Mouse (Mus musculus) CH12.LX (cell line): Measurements from ENCODE around the gene Ddx55. TPM values are rescaled to one million over a fixed set of nuclear protein-coding genes. Genes with fewer than 3 reads are reported as not detected.

ENCODE experiments used
- DNase-seq: peaks from one replicate; pipeline ENCODE4 v3.0.0-alpha.2; 2013; ENCODE audit errors: extremely low read depth
- H3K27ac ChIP-seq: 2 replicates; pipeline ENCODE4 v1.5.1; 2012; ENCODE audit warnings: low read depth, mild to moderate bottlenecking, control low read depth, moderate library complexity; ENCODE audit not compliant: insufficient read depth
- H3K27me3 ChIP-seq: replicated peaks from 2 replicates; pipeline ENCODE3; 2012; ENCODE audit warnings: inconsistent platforms
- H3K36me3 ChIP-seq, 2 experiments: replicated peaks in 1 of 2; 2 replicates each; pipeline versions ENCODE3 to v1.6.1; 2012; ENCODE audit warnings: inconsistent platforms in 1 of 2, low read length in 1 of 2, mild to moderate bottlenecking in 1 of 2, mixed read lengths in 1 of 2, moderate library complexity in 1 of 2; ENCODE audit not compliant: control insufficient read depth in 1 of 2, insufficient read depth in 1 of 2
- H3K4me1 ChIP-seq, 2 experiments: 2 replicates each; pipeline ENCODE4 v1.6.1; 2012; ENCODE audit warnings: inconsistent platforms in 1 of 2, moderate library complexity in 1 of 2; ENCODE audit not compliant: insufficient read depth in 2 of 2, control insufficient read depth in 1 of 2
- H3K4me2 ChIP-seq: 2 replicates; pipeline ENCODE4 v1.6.1; 2012; ENCODE audit warnings: low read depth, mild to moderate bottlenecking, control low read depth; ENCODE audit not compliant: poor library complexity, insufficient read depth, severe bottlenecking
- H3K4me3 ChIP-seq, 3 experiments: fragments of 150-350 bp in 1 of 3; sonication (generic) in 1 of 3; replicated peaks in 1 of 3; 2 replicates each; pipeline versions ENCODE3 to v1.5.1; 2011 to 2012; ENCODE audit warnings: low read depth in 2 of 3, low read length in 2 of 3, mild to moderate bottlenecking in 2 of 3, moderate library complexity in 2 of 3, control low read depth in 1 of 3, improper control_type of control experiment in 1 of 3, inconsistent platforms in 1 of 3, mixed read lengths in 1 of 3; ENCODE audit not compliant: poor library complexity in 1 of 3
- H3K79me2 ChIP-seq: replicated peaks from 2 replicates; pipeline ENCODE4 v1.6.1; 2012; ENCODE audit warnings: mild to moderate bottlenecking, moderate library complexity; ENCODE audit not compliant: control insufficient read depth, poor library complexity, insufficient read depth, severe bottlenecking; ENCODE audit errors: extremely low read depth
- H3K9ac ChIP-seq: 2 replicates; pipeline ENCODE4 v1.6.1; 2012; ENCODE audit warnings: low read depth, mild to moderate bottlenecking, control low read depth, moderate library complexity; ENCODE audit not compliant: insufficient read depth
- H3K9me3 ChIP-seq: replicated peaks from 2 replicates; pipeline ENCODE3; 2012; ENCODE audit warnings: low read length, inconsistent platforms, mixed read lengths
- BHLHE40 ChIP-seq: IDR thresholded peaks from 2 replicates; pipeline ENCODE4 v1.6.1; 2011; ENCODE audit warnings: mild to moderate bottlenecking, low read depth, low read length, improper control_type of control experiment
- CHD2 ChIP-seq: IDR thresholded peaks from 2 replicates; pipeline ENCODE4 v1.6.1; 2011; ENCODE audit warnings: low read length, improper control_type of control experiment
- ELF1 ChIP-seq: IDR thresholded peaks from 2 replicates; pipeline ENCODE4 v1.6.1; 2014; ENCODE audit warnings: low read depth, mild to moderate bottlenecking, inconsistent platforms, low read length, improper control_type of control experiment
- EP300 ChIP-seq: IDR thresholded peaks from 2 replicates; pipeline ENCODE4 v1.6.1; 2011; ENCODE audit warnings: low read length, improper control_type of control experiment
- ETS1 ChIP-seq: conservative IDR thresholded peaks from 2 replicates; pipeline ENCODE4 v1.6.1; 2012; ENCODE audit warnings: low read depth, mild to moderate bottlenecking, inconsistent platforms, low read length, improper control_type of control experiment, moderate library complexity
- GABPA ChIP-seq: IDR thresholded peaks from 2 replicates; pipeline ENCODE4 v1.6.1; 2012; ENCODE audit warnings: low read depth, low read length, improper control_type of control experiment, inconsistent platforms; ENCODE audit not compliant: insufficient replicate concordance
- IRF4 ChIP-seq: IDR thresholded peaks from 2 replicates; pipeline ENCODE4 v1.6.1; 2014; ENCODE audit warnings: low read depth, mild to moderate bottlenecking, inconsistent platforms, low read length, improper control_type of control experiment
- JUND ChIP-seq: conservative IDR thresholded peaks from 2 replicates; pipeline ENCODE4 v1.6.1; 2011; ENCODE audit warnings: low read depth, low read length, improper control_type of control experiment
- KAT2A ChIP-seq: IDR thresholded peaks from 2 replicates; pipeline ENCODE4 v1.6.1; 2012; ENCODE audit warnings: low read length, improper control_type of control experiment, inconsistent platforms; ENCODE audit not compliant: insufficient replicate concordance
- MAX ChIP-seq: IDR thresholded peaks from 2 replicates; pipeline ENCODE4 v1.6.1; 2011; ENCODE audit warnings: low read length, improper control_type of control experiment
- MXI1 ChIP-seq: IDR thresholded peaks from 2 replicates; pipeline ENCODE4 v1.6.1; 2011; ENCODE audit warnings: mild to moderate bottlenecking, low read depth, low read length, improper control_type of control experiment
- MYC ChIP-seq: IDR thresholded peaks from 2 replicates; pipeline ENCODE4 v1.6.1; 2011; ENCODE audit warnings: low read depth, mild to moderate bottlenecking, improper control_type of control experiment, low read length
- NELFE ChIP-seq: IDR thresholded peaks from 2 replicates; pipeline ENCODE4 v1.6.1; 2011; ENCODE audit warnings: low read depth, low read length, improper control_type of control experiment
- NRF1 ChIP-seq: IDR thresholded peaks from 2 replicates; pipeline ENCODE4 v1.6.1; 2014; ENCODE audit warnings: low read depth, mild to moderate bottlenecking, inconsistent platforms, low read length, improper control_type of control experiment, moderate library complexity
- PAX5 ChIP-seq: IDR thresholded peaks from 2 replicates; pipeline ENCODE4 v1.6.1; 2012; ENCODE audit warnings: low read length, inconsistent platforms, mixed read lengths
- POLR2A ChIP-seq: IDR thresholded peaks from 2 replicates; pipeline ENCODE4 v1.6.1; 2011; ENCODE audit warnings: low read depth, mild to moderate bottlenecking, improper control_type of control experiment, low read length
- POLR2AphosphoS2 ChIP-seq: IDR thresholded peaks from 2 replicates; pipeline ENCODE4 v1.6.1; 2011; ENCODE audit warnings: low read depth, low read length, improper control_type of control experiment
- RCOR1 ChIP-seq: conservative IDR thresholded peaks from 2 replicates; pipeline ENCODE4 v1.6.1; 2012; ENCODE audit warnings: low read depth, mild to moderate bottlenecking, inconsistent platforms, low read length, improper control_type of control experiment
- SIN3A ChIP-seq: IDR thresholded peaks from 2 replicates; pipeline ENCODE4 v1.6.1; 2012; ENCODE audit warnings: low read length, improper control_type of control experiment, inconsistent platforms
- TBP ChIP-seq: conservative IDR thresholded peaks from 2 replicates; pipeline ENCODE4 v1.6.1; 2011; ENCODE audit warnings: low read depth, low read length, improper control_type of control experiment
- TCF12 ChIP-seq: IDR thresholded peaks from 2 replicates; pipeline ENCODE4 v1.6.1; 2014; ENCODE audit warnings: low read depth, mild to moderate bottlenecking, inconsistent platforms, low read length, improper control_type of control experiment
- UBTF ChIP-seq: IDR thresholded peaks from 2 replicates; pipeline ENCODE4 v1.6.1; 2012; ENCODE audit warnings: low read depth, mild to moderate bottlenecking, inconsistent platforms, low read length, improper control_type of control experiment, moderate library complexity
- USF1 ChIP-seq: IDR thresholded peaks from 2 replicates; pipeline ENCODE4 v1.6.1; 2014; ENCODE audit warnings: low read depth, mild to moderate bottlenecking, inconsistent platforms, low read length, improper control_type of control experiment
- USF2 ChIP-seq: conservative IDR thresholded peaks from 2 replicates; pipeline ENCODE4 v1.6.1; 2011; ENCODE audit warnings: low read depth, low read length, improper control_type of control experiment
- ZC3H11A ChIP-seq: IDR thresholded peaks from 2 replicates; pipeline ENCODE4 v1.6.1; 2012; ENCODE audit warnings: low read depth, mild to moderate bottlenecking, inconsistent platforms, low read length, improper control_type of control experiment
- ZKSCAN1 ChIP-seq: IDR thresholded peaks from 2 replicates; pipeline ENCODE4 v1.6.1; 2012; ENCODE audit warnings: low read depth, inconsistent platforms, low read length, improper control_type of control experiment, borderline replicate concordance
- ZMIZ1 ChIP-seq: IDR thresholded peaks from 2 replicates; pipeline ENCODE4 v1.6.1; 2012; ENCODE audit warnings: low read depth, mild to moderate bottlenecking, inconsistent platforms, low read length, improper control_type of control experiment
- dilution Hi-C: fragments of 300-500 bp; cut with MboI; formaldehyde crosslinking; loops from 2 replicates; pipeline ENCODE4 v1.14.3; 2020; ENCODE audit warnings: low sequenced_read_pairs; ENCODE audit not compliant: extremely low pct_unique_long_range_greater_than_20kb, extremely low pct_ligation_motif_present
- in situ Hi-C: fragments of 300-500 bp; cut with MboI; formaldehyde crosslinking; loops from 3 replicates; pipeline ENCODE4 v1.14.3; 2019; ENCODE audit warnings: low sequenced_read_pairs, low pct_ligation_motif_present, low pct_unique_long_range_greater_than_20kb, mixed read lengths
- polyA plus RNA-seq: library from polyadenylated mRNA; unstranded; fragments of >175 nt; gene quantifications from 2 replicates; pipeline ENCODE4 v1.2.1, GENCODE M21; 2012; ENCODE audit warnings: low read depth; ENCODE audit not compliant: insufficient read length
- total RNA-seq, 2 experiments: library from RNA; depleted of rRNA; stranded (reverse); fragments of 300-350 nt in 1 of 2; fragments of >200 nt in 1 of 2; gene quantifications; 2 replicates each; pipeline ENCODE4 v1.2.3; 2012 to 2014

Gene Ddx55
- total and polyA plus RNA-seq, 3 experiments: 15.1 to 25.9 (median 18.2) TPM

DNA sequence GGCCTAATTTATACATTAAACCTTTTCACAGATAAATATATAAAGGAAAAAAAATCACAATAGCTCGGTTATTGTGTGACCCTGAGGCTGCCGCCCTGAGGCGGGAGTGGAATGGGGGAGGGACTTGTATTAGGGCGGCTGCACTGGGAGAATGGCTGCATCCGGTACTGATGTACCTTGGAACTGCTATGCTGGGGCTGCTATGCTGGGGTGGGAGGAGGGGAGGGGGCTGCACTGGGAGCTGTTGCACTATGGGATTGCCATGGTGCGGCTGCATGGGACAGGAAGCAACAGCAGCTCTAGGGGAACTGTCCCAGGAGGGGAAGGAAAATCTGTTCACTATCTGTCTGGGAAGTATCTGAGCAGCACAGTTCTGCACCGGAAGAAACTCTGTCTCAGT lies 20.2 kb upstream of the Ddx55 start:
- Histone ChIP-seq H3K9me3 (no peaks in the 10 kb centered on the region), H3K4me1 (peaks cover 10 to 29% of the 10 kb centered on the region in 2 experiments; a peak in 3 of 4 replicates), H3K27me3 (peaks cover 4% of the 10 kb centered on the region), H3K4me3 (no peak overlapping the region), H3K9ac (no peak overlapping the region), H3K36me3 (no peaks in the 10 kb centered on the region), H3K27ac (no peak overlapping the region), H3K4me2 (no peak overlapping the region), H3K79me2 (no peaks in the 10 kb centered on the region)
- dilution Hi-C loops (no loop called here), in situ Hi-C loops (loop anchor here (5.0 kb wide), 1 partner anchor 95 kb away; the partner anchor contains the start of gene Kmt5a)
- TF ChIP-seq USF2 (no peak), SIN3A (no peak)
- DNase-seq: no peak

DNA sequence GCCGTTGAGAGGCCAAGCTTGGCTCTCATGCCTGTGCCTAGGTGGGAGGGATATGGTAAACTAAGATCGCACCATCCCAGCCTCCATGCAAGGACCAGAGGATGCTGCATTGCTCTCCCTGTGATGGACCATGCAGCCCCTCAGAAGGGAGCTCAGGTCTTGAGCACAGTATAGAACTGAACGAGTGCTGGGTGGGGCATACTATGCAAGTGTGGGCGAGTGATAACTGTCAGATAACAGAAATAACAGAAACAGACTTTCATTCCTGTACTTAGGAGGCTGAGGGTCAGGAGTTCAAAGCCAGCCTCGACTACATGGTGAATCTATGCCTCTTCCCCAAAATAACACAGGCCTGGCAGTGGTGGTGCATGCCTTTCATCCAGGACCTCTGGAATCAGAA lies 17.6 kb upstream of the Ddx55 start:
- Histone ChIP-seq H3K4me1 (peaks cover 10 to 37% of the 10 kb centered on the region in 2 experiments; a peak in 3 of 4 replicates), H3K27me3 (peaks cover 4% of the 10 kb centered on the region), H3K4me2 (no peak overlapping the region), H3K79me2 (no peaks in the 10 kb centered on the region), H3K27ac (no peak overlapping the region), H3K9me3 (no peaks in the 10 kb centered on the region), H3K9ac (no peak overlapping the region), H3K36me3 (no peaks in the 10 kb centered on the region), H3K4me3 (no peak overlapping the region)
- DNase-seq: no peak
- dilution Hi-C loops (no loop called here), in situ Hi-C loops (no loop called here)
- TF ChIP-seq ZMIZ1: no peak
- TF ChIP-seq ELF1: no peak
- TF ChIP-seq ETS1: no peak
- TF ChIP-seq JUND: no peak
- TF ChIP-seq RCOR1: no peak
- TF ChIP-seq GABPA: no peak
- no peak for TF ChIP-seq TBP
- no peak for TF ChIP-seq EP300
- TF ChIP-seq ZC3H11A: no peak

DNA sequence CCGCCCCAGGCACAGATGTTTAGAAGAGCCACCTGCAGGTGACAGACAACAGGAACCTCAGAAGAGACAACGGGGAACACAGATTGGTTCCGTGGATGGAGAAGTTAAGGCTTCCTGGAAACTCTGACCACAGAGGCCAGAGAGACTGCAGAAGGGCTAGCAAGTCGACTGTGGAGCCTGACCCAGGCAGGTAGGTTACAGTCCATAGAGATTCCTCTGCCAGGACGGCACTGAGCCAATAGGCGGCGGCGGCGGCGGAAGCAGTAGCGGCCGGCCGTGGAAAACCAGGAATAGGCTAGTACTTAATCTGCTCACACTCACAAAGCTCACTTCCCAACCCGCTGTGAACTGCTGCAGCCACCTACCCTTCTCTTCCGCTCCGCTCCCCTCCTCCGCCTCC lies 15.9 kb upstream of the Ddx55 start:
- peak overlapping the region; percentile 94 for H3K4me2 ChIP-seq
- no peaks in the 10 kb centered on the region for H3K36me3 ChIP-seq
- DNase-seq: peak; percentile 75
- H3K4me1 ChIP-seq: peaks cover 3 to 26% of the 10 kb centered on the region in 2 experiments; a peak in 3 of 4 replicates
- H3K9me3 ChIP-seq: no peaks in the 10 kb centered on the region
- dilution Hi-C loops: no loop called here
- peaks cover 9% of the 10 kb centered on the region for H3K79me2 ChIP-seq
- peaks cover 3% of the 10 kb centered on the region for H3K27me3 ChIP-seq
- peak overlapping the region; percentile 46 for H3K9ac ChIP-seq
- in situ Hi-C loops: no loop called here
- peak overlapping the region; percentile 40 to 53 (median 48) for H3K4me3 ChIP-seq
- H3K27ac ChIP-seq: peak overlapping the region; percentile 34
- TF ChIP-seq KAT2A (no peak), USF1 (no peak), PAX5 (no peak), TBP (no peak), MXI1 (no peak), MYC (no peak), UBTF (no peak), POLR2AphosphoS2 (no peak), GABPA (no peak), NELFE (no peak), IRF4 (no peak), BHLHE40 (no peak), ZKSCAN1 (no peak), ETS1 (peak; percentile 42), TCF12 (peak; percentile 68), CHD2 (no peak), ZMIZ1 (no peak), NRF1 (no peak), ELF1 (no peak), MAX (no peak), POLR2A (peak; percentile 49), JUND (no peak)
